Comparison of ENCODE assay signal across 8 mouse cellular contexts in the genomic region with DNA sequence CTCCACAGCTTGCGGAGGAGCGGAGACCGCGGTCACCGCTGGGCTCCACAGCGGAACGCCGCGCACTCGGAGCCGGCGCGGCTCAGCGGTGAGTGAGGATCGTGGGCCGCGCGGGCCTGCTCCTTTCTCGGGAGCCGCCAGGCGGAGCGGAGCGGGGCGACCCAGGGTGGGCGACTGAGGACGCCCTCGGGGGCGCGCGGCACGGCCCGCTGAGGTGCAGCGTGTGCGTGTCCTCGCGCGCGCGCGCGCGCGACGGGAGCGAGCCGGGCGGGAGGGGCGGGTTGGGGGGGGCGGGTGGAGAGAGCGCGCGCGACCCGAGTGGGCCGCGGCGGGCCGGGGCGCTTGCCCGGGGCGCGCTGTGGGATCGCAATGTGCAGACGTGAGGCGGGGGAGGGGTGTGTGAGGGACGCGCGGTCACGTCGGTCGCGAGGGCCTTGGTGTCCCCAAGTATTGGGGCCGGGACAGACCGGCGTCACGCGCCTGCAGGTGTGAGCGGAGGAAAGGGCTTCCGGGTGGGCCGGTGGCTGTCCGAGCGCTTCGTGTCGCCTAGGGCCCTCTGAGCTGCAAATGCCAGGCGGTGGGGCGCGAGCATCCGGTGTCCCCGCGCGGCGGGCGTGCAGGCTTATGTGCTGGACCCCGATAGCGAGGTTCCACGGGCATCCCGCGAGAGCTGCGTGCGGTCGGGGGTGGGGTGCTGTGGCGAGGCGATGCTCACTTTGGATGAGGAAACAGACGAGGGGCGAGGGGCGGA. TPM values are rescaled to one million over a fixed set of nuclear protein-coding genes. Genes with fewer than 3 reads are reported as not detected.
DNase-seq lines count a peak whose midpoint lies in the region; ATAC-seq and TF ChIP-seq lines count a peak whose summit lies in the region.

No protein-coding gene starts in this region.

- H3K4me3 ChIP-seq in hindbrain, embryonic 13.5 days = peak overlapping the region; percentile 94
- peak overlapping the region; percentile 60 for H3K4me3 ChIP-seq in macrophage (ENCODE audit: inconsistent target)

- peak overlapping the region; percentile 91 for H3K9ac ChIP-seq in hindbrain, embryonic 13.5 days

- peak; percentile 12 for ATAC-seq in Patski
- ATAC-seq in hindbrain, embryonic 13.5 days (ENCODE audit: low FRiP score) = peak; percentile 64

- in situ Hi-C loops in Patski (cut with MboI; ENCODE audit: low pct_unique_long_range_greater_than_20kb) = loop anchor here (25.0 kb wide), 1 partner anchor 176 kb away; no protein-coding TSS in a partner anchor

- no peaks in the 10 kb centered on the region for H3K27me3 ChIP-seq in Patski
- H3K27me3 ChIP-seq in hindbrain, embryonic 13.5 days = no peaks in the 10 kb centered on the region

- POLR2A ChIA-PET in Patski (lab: Charles Lee) = interaction anchor here (1.9 kb wide), 1 partner anchor 87 kb away, joined by 7 read pairs; no protein-coding TSS in a partner anchor

- DNase-seq in Patski (ENCODE audit: low read depth, low spot score) = no peak
- DNase-seq in cerebellum, postnatal 14 days = peak; percentile 74 to 83
- peak; percentile 61 to 62 for DNase-seq in frontal cortex, postnatal 14 days (ENCODE audit: low spot score in 2 of 2)
- DNase-seq in left cerebral cortex, adult 8-10 months (ENCODE audit: low spot score in 2 of 2) = peak; percentile 60 to 67
- DNase-seq in right cerebral cortex, adult 2 months (ENCODE audit: low spot score in 2 of 2) = peak; percentile 53 to 62
- no peak for DNase-seq in c-Kit-positive CD71-positive TER-119-positive erythroid progenitor cells, embryonic 14.5 days (ENCODE audit: low spot score)

- WGBS in hindbrain, embryonic 13.5 days = under 1% methylated on average over 77 of the region's 106 CpGs
- WGBS in macrophage (ENCODE audit: missing documents) = under 1% methylated on average over 97 of the region's 106 CpGs

- H3K9me3 ChIP-seq in hindbrain, embryonic 13.5 days = no peaks in the 10 kb centered on the region

- H3K4me1 ChIP-seq in hindbrain, embryonic 13.5 days (replicated peaks) = peaks cover 26% of the 10 kb centered on the region

- peak overlapping the region; percentile 84 for H3K4me2 ChIP-seq in hindbrain, embryonic 13.5 days

- peaks cover 30% of the 10 kb centered on the region; the same call in 1 of the 2 replicates for H3K79me2 ChIP-seq in macrophage (ENCODE audit: inconsistent target)

- H3K27ac ChIP-seq in hindbrain, embryonic 13.5 days = peak overlapping the region; percentile 95
- H3K27ac ChIP-seq in macrophage = no peak overlapping the region

- CTCF ChIA-PET in Patski (lab: Charles Lee) = interaction anchor here (1.2 to 1.3 kb wide), 2 partner anchors 133 to 487 kb away, joined by 3 read pairs; no protein-coding TSS in a partner anchor

- no peaks in the 10 kb centered on the region for H3K36me3 ChIP-seq in hindbrain, embryonic 13.5 days
- H3K36me3 ChIP-seq in macrophage (ENCODE audit: inconsistent target) = no peaks in the 10 kb centered on the region

- TF ChIP-seq CTCF in Patski (IDR thresholded peaks at IDR 0.05) = no peak

RNA-seq across cellular contexts. Expression of gene Tnrc6b, which starts 0.5 kb away (rescaled TPM):
- polyA plus RNA-seq in Patski (2021) (13.9 TPM), macrophage (2018) (6.2 to 11.5 TPM (median 7.2 TPM) in 3 replicates)
- 42.6 and 45.2 TPM in 2 replicates for polyA plus RNA-seq in hindbrain, embryonic 13.5 days (2015; fragmentation: Nextera tagmentation; extraction: Ambion mirVana)
- 100 to 1,000 TPM in 3 of 4 experiments, 10 to 100 TPM in 1; 92.1 to 137 (median 115) TPM for total RNA-seq in left cerebral cortex, adult 8-10 months (2022)
- total RNA-seq in macrophage (2018; cell fraction: chromatin; rRNA removed) = 100 to 1,000 TPM in 19 of 26 experiments, 10 to 100 TPM in 7; 13.1 to 253 (median 199) TPM
- total RNA-seq in macrophage (2018; cell fraction: cytosol; rRNA removed) = 10 to 100 TPM in 25 of 26 experiments, 1 to 10 TPM in 1; 9.8 to 36.8 (median 23.0) TPM
- 100 to 1,000 TPM in 12 of 26 experiments, 10 to 100 TPM in 14; 12.6 to 196 (median 93.5) TPM for total RNA-seq in macrophage (2018; cell fraction: nucleus; rRNA removed)

RNA-seq across cellular contexts. Expression of gene Fam83f, which starts 39.9 kb away (rescaled TPM):
- polyA plus RNA-seq in Patski (2021) = not detected
- polyA plus RNA-seq in hindbrain, embryonic 13.5 days (2015; fragmentation: Nextera tagmentation; extraction: Ambion mirVana) = 0.12 and 0.14 TPM in 2 replicates
- under 1 TPM; 0.28 to 0.50 (median 0.43) TPM for total RNA-seq in left cerebral cortex, adult 8-10 months (2022)
- total RNA-seq in macrophage (2018; cell fraction: chromatin; rRNA removed) = 1 to 10 TPM in 13 of 26 experiments, under 1 TPM in 13; 0.21 to 3.0 (median 0.95) TPM
- 1 to 10 TPM in 23 of 26 experiments, under 1 TPM in 3; 0.91 to 3.5 (median 1.8) TPM for total RNA-seq in macrophage (2018; cell fraction: cytosol; rRNA removed)
- 1 to 10 TPM in 22 of 26 experiments, under 1 TPM in 4; 0.29 to 3.6 (median 1.3) TPM for total RNA-seq in macrophage (2018; cell fraction: nucleus; rRNA removed)
- 1.8 to 2.5 TPM (median 2.2 TPM) in 3 replicates for polyA plus RNA-seq in macrophage (2018)

Comparison
In these comparisons a context has a peak if more than half of its experiments do, and no peak if none do; other contexts are left out.
1. DNase-seq: peak in cerebellum, postnatal 14 days (2 of 2), frontal cortex, postnatal 14 days (2 of 2), left cerebral cortex, adult 8-10 months (2 of 2) and right cerebral cortex, adult 2 months (2 of 2); none in Patski (single experiment) and c-Kit-positive CD71-positive TER-119-positive erythroid progenitor cells, embryonic 14.5 days (single experiment).